Mouse (Mus musculus) stomach, embryonic 15.5 days (tissue): ENCODE data around the gene St14. TPM values are rescaled to one million over a fixed set of nuclear protein-coding genes. Genes with fewer than 3 reads are reported as not detected.
"Not testable (repeated sequence)": the region's sequence is repeated elsewhere in the genome, so short reads cannot be mapped to it uniquely, and the experiment has no call there.

ENCODE experiments used
- ATAC-seq: fragments of 200-750 bp; cut with Nextera tagmentation; 2 replicates; pipeline ENCODE4 v1.8.0; 2017; ENCODE audit warnings: low read depth, moderate number of reproducible peaks, moderate TSS enrichment; ENCODE audit not compliant: insufficient read depth, low FRiP score
- H3K27ac ChIP-seq: fragments of 300-500 bp; sonication (generic); 2 replicates; pipeline ENCODE4 v1.5.1; 2015; ENCODE audit warnings: mild to moderate bottlenecking, inconsistent platforms
- H3K27me3 ChIP-seq: fragments of 300-500 bp; sonication (generic); replicated peaks from 2 replicates; pipeline ENCODE4 v1.6.1; 2015; ENCODE audit warnings: inconsistent platforms
- H3K36me3 ChIP-seq: fragments of 300-500 bp; sonication (generic); 2 replicates; pipeline ENCODE4 v1.6.1; 2015; ENCODE audit warnings: inconsistent platforms
- H3K4me1 ChIP-seq: fragments of 300-500 bp; sonication (generic); 2 replicates; pipeline ENCODE4 v1.6.1; 2015; ENCODE audit warnings: inconsistent platforms
- H3K4me2 ChIP-seq: fragments of 300-500 bp; sonication (generic); 2 replicates; pipeline ENCODE4 v1.6.1; 2015; ENCODE audit warnings: mild to moderate bottlenecking, inconsistent platforms
- H3K4me3 ChIP-seq: fragments of 300-500 bp; sonication (generic); replicated peaks from 2 replicates; pipeline ENCODE4 v1.5.1; 2015; ENCODE audit warnings: inconsistent platforms
- H3K9ac ChIP-seq: fragments of 300-500 bp; sonication (generic); 2 replicates; pipeline ENCODE4 v1.6.1; 2015; ENCODE audit warnings: inconsistent platforms
- H3K9me3 ChIP-seq: fragments of 300-500 bp; sonication (generic); 2 replicates; pipeline ENCODE4 v1.6.1; 2016; ENCODE audit warnings: inconsistent platforms
- WGBS: fragments of 180-500 bp; shearing (Covaris S2); methylation state at CpG from one replicate; pipeline ENCODE4 v1.1.7; 2015; 5-methylcytosine and 5-hydroxymethylcytosine counted together
- polyA plus RNA-seq: library from polyadenylated mRNA; unstranded; fragments of >200 nt; fragmentation: Nextera tagmentation; extraction: Ambion mirVana; gene quantifications from 2 replicates; pipeline ENCODE4 v1.2.1, GENCODE M21; 2015

Gene St14
- 61.4 and 71.8 TPM in 2 replicates for polyA plus RNA-seq

DNA sequence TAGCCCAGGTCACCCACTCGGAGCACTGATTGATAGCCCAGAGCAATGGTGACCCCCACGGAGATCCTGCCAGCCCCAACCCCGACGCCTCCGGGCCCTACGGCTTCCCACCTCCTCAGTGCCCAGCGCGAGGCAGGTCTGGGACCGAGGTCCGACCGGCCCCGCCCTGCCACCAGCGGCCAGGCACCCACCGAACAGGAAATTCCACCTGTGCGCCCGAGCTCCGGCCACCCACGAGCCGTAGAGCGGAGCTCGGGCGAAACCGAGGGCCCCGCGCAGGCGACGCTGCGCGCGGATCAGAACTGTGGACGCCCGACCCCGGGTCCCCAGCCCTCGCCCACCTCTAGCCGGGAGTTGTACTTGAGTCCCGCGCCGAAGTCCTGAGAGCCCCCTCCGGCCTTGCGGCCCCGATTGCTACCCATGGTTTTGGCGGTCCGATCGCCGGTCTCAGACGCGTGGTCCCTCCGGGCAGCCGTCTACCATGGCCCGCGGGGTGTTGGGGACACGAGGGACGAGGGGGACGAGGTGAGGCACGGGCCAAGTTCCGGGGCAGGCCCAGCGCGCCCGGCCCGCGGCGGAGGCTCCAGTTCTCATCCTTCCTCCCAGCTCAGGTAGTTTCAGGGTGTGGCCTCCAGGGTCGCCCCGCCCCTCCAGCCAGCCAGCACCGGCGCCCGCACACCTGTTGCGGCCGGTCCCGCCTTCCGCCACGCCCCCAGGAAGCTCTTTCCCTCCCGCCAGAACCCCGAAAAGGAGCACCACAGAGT is at the start of gene St14:
Gene St14 (minus strand): TSS at position 649 of the 764 bp plus-strand sequence.
- Histone ChIP-seq H3K4me3 (peak within 1 kb of the TSS; percentile 58), H3K27ac (peak within 1 kb of the TSS; percentile 64), H3K9me3 (no peaks in the 10 kb centered on the region), H3K9ac (peak within 1 kb of the TSS; percentile 59; the same call in 1 of the 2 replicates), H3K27me3 (peaks cover 14% of the 10 kb centered on the region), H3K36me3 (no peaks in the 10 kb centered on the region), H3K4me2 (peak within 1 kb of the TSS; percentile 88), H3K4me1 (0 out of 2 replicates have a peak, but pooled peaks cover 11% of the 10 kb centered on the region)
- under 1% methylated on average over 70 of the region's 74 CpGs for WGBS
- peak; percentile 88 for ATAC-seq

DNA sequence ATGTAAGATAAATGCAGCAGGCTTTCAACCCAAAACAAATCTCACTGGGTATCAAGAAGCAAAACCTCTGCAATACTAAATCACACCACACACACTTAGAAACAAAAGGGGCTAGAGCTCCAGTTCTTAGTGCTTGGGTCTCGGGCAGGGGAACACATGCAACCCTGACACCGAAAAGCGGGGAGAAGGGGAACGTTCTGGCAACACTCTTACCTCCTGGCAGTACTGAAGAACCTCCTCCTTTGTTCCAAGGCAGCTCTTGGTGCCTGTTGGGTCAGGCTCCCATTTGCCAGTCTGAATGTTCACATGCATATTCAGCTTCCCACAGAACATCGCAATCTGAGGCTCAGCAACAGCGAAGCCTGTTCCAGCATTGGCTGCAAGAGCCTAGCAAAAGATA is 46.0 kb upstream of the St14 start:
- Histone ChIP-seq H3K27me3 (no peaks in the 10 kb centered on the region), H3K9me3 (no peaks in the 10 kb centered on the region), H3K27ac (no peak overlapping the region), H3K4me2 (no peak overlapping the region), H3K4me1 (peaks cover 11% of the 10 kb centered on the region), H3K36me3 (0 out of 2 replicates have a peak, but pooled peaks cover 6% of the 10 kb centered on the region), H3K4me3 (no peak overlapping the region), H3K9ac (no peak overlapping the region)
- WGBS = 89% methylated on average over 6 of the region's 6 CpGs
- ATAC-seq = no peak

DNA sequence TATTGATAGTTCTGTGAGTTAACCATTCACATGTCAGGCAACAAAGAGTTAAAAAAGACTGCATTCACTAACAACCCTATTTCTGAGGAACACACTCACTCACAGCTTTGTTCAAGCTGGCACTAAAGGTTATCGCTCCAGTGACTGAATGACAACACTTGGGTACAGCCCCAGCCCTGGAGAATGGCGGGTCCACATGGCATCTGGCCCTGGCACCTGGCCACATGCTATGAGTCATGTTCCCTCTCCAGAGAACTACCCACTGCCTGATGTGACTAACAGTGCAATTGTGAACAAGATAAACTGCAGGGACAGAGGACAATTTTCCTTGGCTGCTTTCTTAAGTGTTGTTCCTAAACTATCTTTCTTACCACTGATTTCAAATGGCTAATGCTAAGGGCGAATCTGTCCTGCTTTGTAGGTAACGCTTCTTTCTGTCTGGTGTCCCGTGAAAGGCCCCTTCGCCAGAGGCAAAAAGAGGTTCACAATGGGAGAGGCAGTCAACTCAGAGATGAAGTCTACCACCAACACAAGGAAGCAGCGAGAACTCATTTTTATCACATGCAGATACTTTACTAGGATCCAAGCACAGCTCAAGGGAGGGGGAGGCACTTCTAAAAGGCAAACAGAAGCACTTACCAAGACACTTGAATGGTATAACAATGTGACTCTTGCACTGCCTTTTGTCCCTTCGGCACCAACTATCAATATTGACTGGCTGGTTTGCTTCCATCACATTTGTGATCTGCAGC is 44.9 kb upstream of the St14 start:
- 0 out of 2 replicates have a peak, but pooled peaks cover 10% of the 10 kb centered on the region for H3K36me3 ChIP-seq
- peak overlapping the region; percentile 65 for H3K27ac ChIP-seq
- H3K4me2 ChIP-seq = no peak overlapping the region
- WGBS = 68% methylated on average over 8 of the region's 8 CpGs
- ATAC-seq = peak; percentile 83
- no peaks in the 10 kb centered on the region for H3K9me3 ChIP-seq
- H3K9ac ChIP-seq = no peak overlapping the region
- H3K4me1 ChIP-seq = peaks cover 8% of the 10 kb centered on the region
- no peak overlapping the region for H3K4me3 ChIP-seq
- H3K27me3 ChIP-seq = no peaks in the 10 kb centered on the region

DNA sequence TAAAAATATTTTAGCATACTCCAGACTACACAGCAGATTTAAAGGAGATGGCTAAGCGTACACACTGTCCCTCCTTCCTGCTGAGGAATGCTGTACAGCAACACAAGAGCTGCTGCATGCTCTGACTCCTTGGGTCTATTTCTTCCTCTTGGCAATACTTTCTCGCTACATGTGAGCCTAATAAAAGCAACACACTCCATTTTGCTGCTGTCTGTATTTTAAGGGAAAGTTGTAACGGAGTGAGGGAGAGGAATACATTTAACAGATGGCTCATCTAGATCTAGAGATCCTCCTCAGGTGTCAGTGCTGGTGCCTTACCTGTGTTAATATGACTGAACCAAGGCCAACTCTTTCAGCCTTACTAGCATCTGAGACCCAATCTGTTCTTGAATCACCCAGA is 44.3 kb upstream of the St14 start:
- WGBS = 69% methylated on average over 3 of the region's 3 CpGs
- Histone ChIP-seq H3K4me3 (no peak overlapping the region), H3K4me1 (peaks cover 6% of the 10 kb centered on the region), H3K9ac (no peak overlapping the region), H3K9me3 (no peaks in the 10 kb centered on the region), H3K36me3 (peaks cover 10% of the 10 kb centered on the region; the same call in 1 of the 2 replicates), H3K4me2 (no peak overlapping the region), H3K27me3 (no peaks in the 10 kb centered on the region), H3K27ac (0 out of 2 replicates have a peak overlapping the region, but pooled peaks have one; percentile 65)
- ATAC-seq = no peak

DNA sequence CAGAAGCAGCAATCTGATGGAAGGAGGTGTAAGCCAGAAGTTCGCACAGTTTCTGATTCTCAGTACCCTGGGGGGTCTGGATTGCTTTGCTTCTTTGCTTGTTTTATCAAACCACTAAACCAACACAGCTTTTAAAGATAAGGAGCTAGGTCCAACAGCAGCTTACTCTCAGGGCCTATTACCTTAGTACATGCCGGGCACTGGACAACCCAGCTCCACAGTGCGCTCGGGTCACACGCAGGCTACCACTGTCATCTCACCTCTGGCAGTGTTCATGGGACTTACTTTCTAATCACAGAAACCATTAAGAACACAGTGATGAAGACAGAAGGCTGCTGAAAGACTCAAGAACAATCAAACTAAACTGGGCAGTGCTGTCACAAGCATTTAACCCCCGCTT is 43.7 kb upstream of the St14 start:
- Histone ChIP-seq H3K4me1 (peaks cover 6% of the 10 kb centered on the region), H3K4me2 (no peak overlapping the region), H3K36me3 (peaks cover 10% of the 10 kb centered on the region; the same call in 1 of the 2 replicates), H3K9ac (no peak overlapping the region), H3K27me3 (no peaks in the 10 kb centered on the region), H3K4me3 (no peak overlapping the region), H3K9me3 (no peaks in the 10 kb centered on the region), H3K27ac (no peak overlapping the region)
- WGBS = 80% methylated on average over 6 of the region's 6 CpGs
- ATAC-seq = peak; percentile 23; the same call in 1 of the 2 replicates

DNA sequence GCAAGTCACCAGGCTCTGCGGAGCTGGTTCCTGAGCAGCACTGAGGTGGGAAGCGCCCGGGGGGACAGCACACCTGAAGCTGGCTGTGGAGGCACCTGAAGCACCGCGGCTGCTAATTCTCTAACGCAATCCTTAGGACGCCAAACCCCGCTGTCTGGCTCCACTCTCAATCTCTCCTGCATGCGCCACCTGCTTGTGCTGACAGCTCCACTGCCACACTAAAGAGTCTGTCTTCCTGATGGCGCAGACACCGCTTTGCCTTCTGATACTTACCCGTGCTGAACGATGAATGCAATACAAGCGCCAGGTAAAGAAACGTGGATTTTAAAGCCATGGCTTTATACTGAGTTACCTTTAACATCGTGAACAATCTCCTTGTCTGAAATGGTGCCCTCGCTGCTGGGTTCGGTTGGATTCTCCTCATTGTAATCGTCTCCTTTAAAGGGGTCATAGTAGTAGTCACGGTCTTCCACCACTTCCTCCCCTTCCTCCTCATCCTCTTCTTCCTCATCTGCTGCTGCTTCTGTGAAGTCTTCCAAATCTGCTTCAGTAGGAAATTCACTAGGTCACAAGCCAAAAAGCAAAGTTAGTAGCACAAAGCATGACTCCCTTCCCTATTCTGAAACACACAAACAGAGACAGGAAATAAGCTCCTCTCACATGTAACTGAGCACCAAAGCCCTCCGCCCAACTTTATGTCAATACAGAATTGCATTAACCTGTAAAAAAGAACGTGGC is 36.9 kb upstream of the St14 start:
- Histone ChIP-seq H3K27ac (no peak overlapping the region), H3K27me3 (no peaks in the 10 kb centered on the region), H3K4me3 (no peak overlapping the region), H3K9me3 (no peaks in the 10 kb centered on the region), H3K4me1 (no peaks in the 10 kb centered on the region), H3K9ac (no peak overlapping the region), H3K36me3 (peaks cover 29% of the 10 kb centered on the region), H3K4me2 (no peak overlapping the region)
- no peak for ATAC-seq
- 90% methylated on average over 22 of the region's 22 CpGs for WGBS

DNA sequence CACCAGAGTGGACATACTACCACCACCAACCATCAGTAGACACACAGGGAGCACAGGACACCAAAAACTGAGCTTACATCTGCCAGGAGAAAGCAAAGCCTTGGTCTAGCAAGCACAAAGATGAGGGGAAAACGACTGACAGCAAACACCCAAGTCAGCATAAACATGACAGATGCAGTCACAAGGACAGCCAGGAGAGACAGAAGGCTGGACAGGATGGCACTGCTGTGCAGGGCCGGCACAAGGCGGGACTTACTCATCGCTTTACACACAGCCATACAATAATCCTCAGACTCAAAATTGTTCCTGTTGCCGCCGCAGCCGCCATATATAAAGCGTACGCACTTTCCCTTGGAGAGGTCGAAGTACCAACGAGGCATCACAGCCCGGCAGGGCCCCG is 35.7 kb upstream of the St14 start:
- H3K9me3 ChIP-seq = no peaks in the 10 kb centered on the region
- H3K36me3 ChIP-seq = peaks cover 36% of the 10 kb centered on the region
- no peak overlapping the region for H3K4me3 ChIP-seq
- no peaks in the 10 kb centered on the region for H3K27me3 ChIP-seq
- no peak overlapping the region for H3K9ac ChIP-seq
- WGBS = 92% methylated on average over 13 of the region's 13 CpGs
- no peak overlapping the region for H3K4me2 ChIP-seq
- ATAC-seq = no peak
- no peak overlapping the region for H3K27ac ChIP-seq
- no peaks in the 10 kb centered on the region for H3K4me1 ChIP-seq

DNA sequence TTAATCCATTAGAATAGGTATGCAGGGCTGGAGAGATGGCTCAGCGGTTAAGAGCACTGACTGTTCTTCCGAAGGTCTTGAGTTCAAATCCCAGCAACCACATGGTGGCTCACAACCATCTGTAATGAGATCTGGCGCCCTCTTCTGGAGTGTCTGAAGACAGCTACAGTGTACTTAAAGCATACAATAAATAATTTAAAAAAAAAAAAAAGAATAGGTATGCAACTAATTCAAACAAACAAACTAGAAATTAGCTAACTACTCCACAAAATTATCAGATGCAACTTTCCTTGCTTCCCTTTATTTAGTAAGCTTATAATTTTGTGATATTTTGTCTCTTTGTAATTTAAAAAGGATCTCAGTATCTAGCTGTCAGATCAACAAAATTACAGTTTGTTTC is 33.9 kb upstream of the St14 start:
- not testable (repeated sequence) for H3K9ac ChIP-seq, H3K4me3 ChIP-seq, ATAC-seq, H3K4me1 ChIP-seq, H3K27ac ChIP-seq, H3K4me2 ChIP-seq, H3K9me3 ChIP-seq, H3K27me3 ChIP-seq
- peaks cover 43% of the 10 kb centered on the region for H3K36me3 ChIP-seq
- WGBS = 81% methylated on average over 3 of the region's 3 CpGs

DNA sequence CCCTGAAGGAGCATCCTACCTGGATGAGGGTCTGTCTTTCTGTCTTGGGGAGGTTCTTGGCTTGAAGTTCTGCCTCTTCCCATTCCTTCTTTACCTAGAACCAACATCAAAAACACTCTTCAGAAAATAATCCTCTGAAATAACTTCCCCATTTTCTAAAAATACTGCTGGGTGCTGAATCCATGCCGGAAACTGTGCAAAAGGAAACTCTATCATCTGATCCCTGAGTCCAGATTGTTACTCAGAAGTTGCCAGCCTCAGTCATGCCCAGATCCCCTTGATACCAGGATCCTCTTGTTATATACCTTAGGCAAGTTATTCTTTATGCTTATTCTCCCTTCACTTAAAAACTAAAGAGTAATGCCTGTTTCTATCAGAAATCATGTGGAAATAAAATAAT is 31.7 kb upstream of the St14 start:
- Histone ChIP-seq H3K9ac (no peak overlapping the region), H3K27ac (no peak overlapping the region), H3K9me3 (no peaks in the 10 kb centered on the region), H3K4me1 (no peaks in the 10 kb centered on the region), H3K27me3 (no peaks in the 10 kb centered on the region), H3K36me3 (peaks cover 37% of the 10 kb centered on the region), H3K4me3 (no peak overlapping the region), H3K4me2 (no peak overlapping the region)
- no peak for ATAC-seq
- 91% methylated on average over 1 of the region's 1 CpGs for WGBS

DNA sequence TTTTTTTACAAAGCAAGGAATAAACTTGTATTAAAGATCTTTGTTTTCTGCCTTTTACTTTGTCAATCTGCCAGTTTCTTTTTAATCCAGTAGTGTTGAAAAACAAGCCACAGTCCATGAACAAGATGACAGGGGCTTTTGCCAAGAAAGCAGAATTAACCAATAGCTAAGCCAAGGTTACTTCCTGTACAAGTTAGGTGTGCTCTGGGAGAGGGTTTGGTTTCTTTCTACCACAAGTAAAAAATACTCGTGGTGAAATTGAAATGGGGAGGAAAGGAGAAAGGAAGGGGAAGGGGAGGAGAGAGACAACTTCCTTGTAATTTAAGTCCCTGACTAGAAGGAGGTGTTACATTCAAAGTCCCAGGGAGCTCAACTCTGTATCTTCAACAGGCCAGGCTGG is 31.3 kb upstream of the St14 start:
- no peaks in the 10 kb centered on the region for H3K4me1 ChIP-seq
- H3K9me3 ChIP-seq = no peaks in the 10 kb centered on the region
- H3K4me3 ChIP-seq = no peak overlapping the region
- ATAC-seq = no peak
- no peak overlapping the region for H3K27ac ChIP-seq
- peaks cover 35% of the 10 kb centered on the region for H3K36me3 ChIP-seq
- H3K27me3 ChIP-seq = no peaks in the 10 kb centered on the region
- no peak overlapping the region for H3K9ac ChIP-seq
- no peak overlapping the region for H3K4me2 ChIP-seq
- 57% methylated on average over 1 of the region's 1 CpGs for WGBS

DNA sequence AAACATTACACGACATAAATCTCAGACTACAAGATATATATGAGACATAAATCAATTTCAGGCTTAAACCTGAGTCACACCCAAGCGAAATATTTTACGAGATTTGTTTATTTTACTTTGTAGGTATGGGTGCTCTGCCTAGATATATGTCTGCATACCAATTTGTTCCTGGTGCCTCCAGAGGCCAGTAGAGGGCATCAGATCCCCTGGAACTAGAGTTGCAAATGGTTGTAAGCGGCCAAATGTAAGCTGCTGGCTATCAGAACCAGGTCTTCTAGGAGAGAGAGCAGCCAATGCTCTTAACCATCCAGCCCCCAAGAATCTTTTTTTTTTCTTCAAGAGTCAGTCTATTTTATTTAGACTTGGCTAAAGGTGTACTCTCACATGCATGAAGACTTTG is 28.3 kb upstream of the St14 start:
- H3K9me3 ChIP-seq = no peaks in the 10 kb centered on the region
- peaks cover 50% of the 10 kb centered on the region for H3K36me3 ChIP-seq
- no peak overlapping the region for H3K9ac ChIP-seq
- 72% methylated on average over 4 of the region's 4 CpGs for WGBS
- H3K4me1 ChIP-seq = no peaks in the 10 kb centered on the region
- H3K27ac ChIP-seq = no peak overlapping the region
- no peak overlapping the region for H3K4me2 ChIP-seq
- H3K4me3 ChIP-seq = no peak overlapping the region
- ATAC-seq = no peak
- no peaks in the 10 kb centered on the region for H3K27me3 ChIP-seq
